Mouse (Mus musculus): Measurements from ENCODE around the gene Esrrg.

The Esrrg gene

GRCm38 (mm10) chr1:188060493-188060892, 451.9 kb downstream of the Esrrg start:
- in situ Hi-C loops (cut with MboI; ENCODE audit: low pct_unique_long_range_greater_than_20kb in 1 of 2, low sequenced_read_pairs in 2 of 2, unreplicated experiment in 1 of 2) = no loop called here

- in situ Hi-C loops (cut with MboI; ENCODE audit: low pct_unique_long_range_greater_than_20kb in 1 of 2, low sequenced_read_pairs in 2 of 2, unreplicated experiment in 1 of 2) = no loop called here
These were observed 460.2 kb downstream of the Esrrg start for GRCm38 (mm10) chr1:188068833-188069232.

GRCm38 (mm10) chr1:188069849-188070248, 461.3 kb downstream of the Esrrg start:
- in situ Hi-C loops (cut with MboI; ENCODE audit: low pct_unique_long_range_greater_than_20kb in 1 of 2, low sequenced_read_pairs in 2 of 2, unreplicated experiment in 1 of 2) = no loop called here

GRCm38 (mm10) chr1:188077561-188078195, 469.1 kb downstream of the Esrrg start:
- in situ Hi-C loops (cut with MboI; ENCODE audit: low pct_unique_long_range_greater_than_20kb in 1 of 2, low sequenced_read_pairs in 2 of 2, unreplicated experiment in 1 of 2) = no loop called here

GRCm38 (mm10) chr1:188080261-188080875, 471.8 kb downstream of the Esrrg start:
- in situ Hi-C loops (cut with MboI; ENCODE audit: low pct_unique_long_range_greater_than_20kb in 1 of 2, low sequenced_read_pairs in 2 of 2, unreplicated experiment in 1 of 2) = no loop called here

GRCm38 (mm10) chr1:188082665-188083640, 474.4 kb downstream of the Esrrg start:
- in situ Hi-C loops (cut with MboI; ENCODE audit: low pct_unique_long_range_greater_than_20kb in 1 of 2, low sequenced_read_pairs in 2 of 2, unreplicated experiment in 1 of 2) = no loop called here

- in situ Hi-C loops (cut with MboI; ENCODE audit: low pct_unique_long_range_greater_than_20kb in 1 of 2, low sequenced_read_pairs in 2 of 2, unreplicated experiment in 1 of 2) = no loop called here
These were observed 476.7 kb downstream of the Esrrg start for GRCm38 (mm10) chr1:188085116-188085879.

GRCm38 (mm10) chr1:188093724-188094123, 485.1 kb downstream of the Esrrg start:
- in situ Hi-C loops (cut with MboI; ENCODE audit: low pct_unique_long_range_greater_than_20kb in 1 of 2, low sequenced_read_pairs in 2 of 2, unreplicated experiment in 1 of 2) = no loop called here

GRCm38 (mm10) chr1:188101832-188102231, 493.2 kb downstream of the Esrrg start:
- in situ Hi-C loops (cut with MboI; ENCODE audit: low pct_unique_long_range_greater_than_20kb in 1 of 2, low sequenced_read_pairs in 2 of 2, unreplicated experiment in 1 of 2) = no loop called here

GRCm38 (mm10) chr1:188103179-188103578, 494.6 kb downstream of the Esrrg start:
- in situ Hi-C loops (cut with MboI; ENCODE audit: low pct_unique_long_range_greater_than_20kb in 1 of 2, low sequenced_read_pairs in 2 of 2, unreplicated experiment in 1 of 2) = no loop called here

- in situ Hi-C loops (cut with MboI; ENCODE audit: low pct_unique_long_range_greater_than_20kb in 1 of 2, low sequenced_read_pairs in 2 of 2, unreplicated experiment in 1 of 2) = no loop called here
These were observed 496.9 kb downstream of the Esrrg start for GRCm38 (mm10) chr1:188105516-188105915.

GRCm38 (mm10) chr1:188107946-188108345, 499.4 kb downstream of the Esrrg start:
- in situ Hi-C loops (cut with MboI; ENCODE audit: low pct_unique_long_range_greater_than_20kb in 1 of 2, low sequenced_read_pairs in 2 of 2, unreplicated experiment in 1 of 2) = no loop called here

- in situ Hi-C loops (cut with MboI; ENCODE audit: low pct_unique_long_range_greater_than_20kb in 1 of 2, low sequenced_read_pairs in 2 of 2, unreplicated experiment in 1 of 2) = no loop called here
These were observed 503.0 kb downstream of the Esrrg start for GRCm38 (mm10) chr1:188111552-188111951.

GRCm38 (mm10) chr1:188113240-188113639, 504.6 kb downstream of the Esrrg start:
- in situ Hi-C loops (cut with MboI; ENCODE audit: low pct_unique_long_range_greater_than_20kb in 1 of 2, low sequenced_read_pairs in 2 of 2, unreplicated experiment in 1 of 2) = no loop called here

- in situ Hi-C loops (cut with MboI; ENCODE audit: low pct_unique_long_range_greater_than_20kb in 1 of 2, low sequenced_read_pairs in 2 of 2, unreplicated experiment in 1 of 2) = no loop called here
These were observed 509.5 kb downstream of the Esrrg start for GRCm38 (mm10) chr1:188118125-188118524.

- in situ Hi-C loops (cut with MboI; ENCODE audit: low pct_unique_long_range_greater_than_20kb in 1 of 2, low sequenced_read_pairs in 2 of 2, unreplicated experiment in 1 of 2) = no loop called here
These were observed 511.2 kb downstream of the Esrrg start for GRCm38 (mm10) chr1:188119806-188120205.

- in situ Hi-C loops (cut with MboI; ENCODE audit: low pct_unique_long_range_greater_than_20kb in 1 of 2, low sequenced_read_pairs in 2 of 2, unreplicated experiment in 1 of 2) = no loop called here
These were observed 517.0 kb downstream of the Esrrg start for GRCm38 (mm10) chr1:188125521-188126021.

GRCm38 (mm10) chr1:188136126-188136525, 527.5 kb downstream of the Esrrg start:
- in situ Hi-C loops (cut with MboI; ENCODE audit: low pct_unique_long_range_greater_than_20kb in 1 of 2, low sequenced_read_pairs in 2 of 2, unreplicated experiment in 1 of 2) = no loop called here

All from mouse embryonic stem cell (cell line).